Mouse (Mus musculus) midbrain, embryonic 14.5 days (tissue): ENCODE measurements at regions not wholly inside any gene's neighbourhood (a gene's known extent, or its start where the extent isn't known, plus 50 kb on each side); places are given as distances from the start of the nearest gene placed in this dataset.

Source experiments
- ATAC-seq: fragments of 200-750 bp; cut with Nextera tagmentation; 2 replicates; pipeline ENCODE4 v1.8.0; 2017; ENCODE audit warnings: moderate number of reproducible peaks, moderate library complexity; ENCODE audit not compliant: low FRiP score, low TSS enrichment
- DNase-seq: peaks from one replicate; pipeline ENCODE4 v3.0.0-alpha.2; 2015
- H3K27ac ChIP-seq: fragments of 300-500 bp; sonication (generic); replicated peaks from 2 replicates; pipeline ENCODE4 v1.5.1; 2014; ENCODE audit warnings: mild to moderate bottlenecking, low read depth, low read length, moderate library complexity
- H3K27me3 ChIP-seq: fragments of 300-500 bp; sonication (generic); 2 replicates; pipeline ENCODE4 v1.6.1; 2014; ENCODE audit warnings: low read length, control low read depth, mixed read lengths; ENCODE audit not compliant: control insufficient read depth, insufficient read depth
- H3K36me3 ChIP-seq: fragments of 300-500 bp; sonication (generic); 2 replicates; pipeline ENCODE4 v1.6.1; 2014; ENCODE audit warnings: low read length, control low read depth; ENCODE audit not compliant: control insufficient read depth, insufficient read depth
- H3K4me1 ChIP-seq: fragments of 300-500 bp; sonication (generic); 2 replicates; pipeline ENCODE4 v1.6.1; 2014; ENCODE audit warnings: mild to moderate bottlenecking, antibody characterized with exemption, low read length, control low read depth; ENCODE audit not compliant: control insufficient read depth, insufficient read depth
- H3K4me2 ChIP-seq: fragments of 300-500 bp; sonication (generic); 2 replicates; pipeline ENCODE4 v1.6.1; 2014; ENCODE audit warnings: mild to moderate bottlenecking, low read length, moderate library complexity
- H3K4me3 ChIP-seq: fragments of 300-500 bp; sonication (generic); replicated peaks from 2 replicates; pipeline ENCODE4 v1.5.1; 2014; ENCODE audit warnings: low read depth, low read length
- H3K9ac ChIP-seq: fragments of 300-500 bp; sonication (generic); replicated peaks from 2 replicates; pipeline ENCODE4 v1.6.1; 2014; ENCODE audit warnings: mild to moderate bottlenecking, low read length, moderate library complexity
- H3K9me3 ChIP-seq: fragments of 300-500 bp; sonication (generic); 2 replicates; pipeline ENCODE4 v1.6.1; 2016; ENCODE audit warnings: low read length, control low read depth, mixed read lengths; ENCODE audit not compliant: control insufficient read depth
- WGBS: fragments of 180-500 bp; shearing (Covaris S2); extraction: QIAGEN DNeasy Blood & Tissue Kit; methylation state at CpG from one replicate; pipeline ENCODE4 v1.1.7; 2014; 5-methylcytosine and 5-hydroxymethylcytosine counted together

DNA sequence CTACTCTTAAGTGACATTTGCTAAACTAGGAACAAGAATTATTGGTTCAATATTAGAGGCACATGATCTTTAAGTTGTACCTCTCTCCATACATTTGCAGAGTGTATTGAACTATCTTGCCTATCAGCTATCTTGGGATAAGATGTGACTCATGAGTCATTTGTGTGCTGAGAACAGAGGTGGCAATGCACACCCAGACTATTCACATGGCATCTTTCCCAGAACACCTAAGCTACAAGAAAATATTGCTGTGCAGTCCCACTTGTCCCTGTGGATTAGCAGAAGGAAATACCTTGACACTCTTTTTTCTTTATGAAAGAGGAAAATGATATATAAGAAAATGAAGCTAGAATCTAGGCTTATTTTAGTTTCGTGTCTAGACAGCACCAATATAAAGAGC, 104.8 kb upstream of the Grm3 start:
- no peaks in the 10 kb centered on the region for H3K36me3 ChIP-seq

DNA sequence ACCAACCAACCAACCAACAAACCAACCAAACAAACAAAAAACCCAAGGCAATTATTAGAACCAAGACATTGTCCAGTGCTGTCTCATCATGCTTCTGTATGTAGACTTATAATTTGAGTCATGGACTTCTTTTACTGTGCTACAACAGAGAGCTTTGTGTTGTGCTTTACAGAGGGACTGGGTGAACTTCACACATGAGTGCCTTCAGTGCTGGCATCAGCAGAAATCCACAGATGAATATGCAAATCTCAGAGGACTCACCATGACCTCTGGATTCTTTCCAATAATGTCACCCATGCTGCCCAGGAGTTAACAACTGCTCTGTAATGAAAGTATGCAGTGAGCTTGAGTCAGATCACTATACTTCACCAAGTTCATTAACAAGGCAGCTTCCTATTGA, 76.7 kb upstream of the Grm3 start:
- Histone ChIP-seq H3K4me3 (no peak overlapping the region), H3K4me2 (no peak overlapping the region), H3K27ac (no peak overlapping the region), H3K36me3 (no peaks in the 10 kb centered on the region), H3K27me3 (no peaks in the 10 kb centered on the region), H3K9ac (no peak overlapping the region), H3K9me3 (no peaks in the 10 kb centered on the region), H3K4me1 (no peaks in the 10 kb centered on the region)
- ATAC-seq, result no peak
- no peak for DNase-seq

More for the DNA sequence above, 104.8 kb upstream of the Grm3 start:
- Histone ChIP-seq H3K27ac (no peak overlapping the region), H3K9me3 (no peaks in the 10 kb centered on the region), H3K27me3 (no peaks in the 10 kb centered on the region), H3K9ac (no peak overlapping the region), H3K4me3 (no peak overlapping the region), H3K4me2 (no peak overlapping the region), H3K4me1 (no peaks in the 10 kb centered on the region)
- ATAC-seq (no peak), DNase-seq (no peak)
- WGBS, result 93% methylated on average over 1 of the region's 1 CpGs

DNA sequence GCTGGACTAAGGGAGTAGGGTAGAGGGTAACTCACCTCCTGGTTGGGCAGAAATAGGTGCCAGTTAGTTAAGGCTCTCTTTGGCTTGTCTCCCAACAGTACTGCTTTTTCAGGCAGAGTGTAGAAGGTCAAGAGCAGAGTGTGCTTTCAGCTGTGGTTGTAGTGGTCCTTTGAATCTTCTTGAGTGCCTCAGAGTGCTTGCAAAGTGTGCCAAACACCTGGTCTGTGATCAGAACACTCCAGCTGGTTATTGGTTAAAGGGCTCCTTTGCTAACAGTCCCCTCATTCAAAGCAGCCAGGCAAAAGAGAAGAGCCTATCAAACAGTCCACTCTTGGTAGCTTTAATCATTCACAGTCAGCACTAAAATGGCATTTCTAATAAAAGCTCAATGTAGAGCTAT, 56.1 kb upstream of the Grm3 start:
- Histone ChIP-seq H3K4me1 (no peaks in the 10 kb centered on the region), H3K4me2 (no peak overlapping the region), H3K9ac (no peak overlapping the region), H3K9me3 (no peaks in the 10 kb centered on the region), H3K27me3 (no peaks in the 10 kb centered on the region), H3K27ac (no peak overlapping the region), H3K4me3 (no peak overlapping the region), H3K36me3 (no peaks in the 10 kb centered on the region)
- ATAC-seq (no peak), DNase-seq (no peak)
